Mouse (Mus musculus): ENCODE measurements around the gene Slc16a3.

The Slc16a3 gene

GRCm38 (mm10) chr11:120948328-120948727 lies at the start of gene Slc16a3:
Slc16a3 (plus strand) TSS chr11:120948480.
- peak; percentile 20 for DNase-seq (ENCODE audit: low spot score)

DNA sequence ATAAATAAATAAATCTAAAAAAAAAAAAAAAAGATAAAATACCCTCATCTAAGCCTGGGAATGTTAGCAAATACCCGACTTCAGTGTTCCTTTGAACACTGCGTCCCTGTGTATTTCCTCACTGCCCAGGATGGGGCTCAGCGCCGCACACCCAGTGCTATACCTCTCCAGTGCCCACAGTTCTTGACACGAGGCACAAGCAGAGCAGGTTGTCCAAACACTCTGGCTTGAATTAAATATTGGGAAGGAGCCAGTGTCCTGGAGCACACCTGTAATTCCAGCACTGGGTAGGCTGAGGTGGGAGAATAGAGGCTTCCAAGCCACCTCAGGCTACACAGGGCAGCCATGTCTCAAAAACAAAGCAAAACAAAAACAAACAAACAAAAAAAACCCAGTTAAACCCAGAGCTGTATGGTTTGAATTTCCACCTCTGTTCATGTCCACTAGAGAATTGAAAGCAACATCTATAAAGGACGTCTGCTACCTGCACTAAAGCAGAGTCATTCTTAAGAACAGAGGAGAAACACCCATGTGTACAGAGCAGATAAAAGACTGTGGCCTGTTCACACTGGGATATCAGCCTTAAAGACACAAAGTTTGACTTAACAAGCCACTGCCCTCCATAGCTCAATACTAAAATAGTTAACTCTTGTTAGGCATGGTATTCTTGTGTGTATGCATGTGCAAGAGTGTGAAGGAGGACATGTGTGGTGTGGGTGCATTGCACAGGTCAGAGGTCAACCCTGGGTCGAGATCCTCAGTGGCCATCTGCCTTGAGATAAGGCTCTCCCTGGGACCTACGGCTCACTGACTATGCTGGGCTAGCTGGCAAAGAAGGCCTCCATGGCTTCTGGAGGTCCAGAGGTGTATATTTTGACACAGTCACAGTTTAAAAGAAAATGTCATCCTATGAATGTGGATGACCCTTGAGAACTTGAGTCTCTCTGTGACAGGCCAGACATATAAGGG lies 47.7 kb upstream of the Slc16a3 start:
- DNase-seq (ENCODE audit: low spot score) = no peak

GRCm38 (mm10) chr11:120901729-120902486 lies 46.4 kb upstream of the Slc16a3 start:
- no peak for DNase-seq (ENCODE audit: low spot score)

- DNase-seq (ENCODE audit: low spot score) = no peak
These were observed 45.7 kb upstream of the Slc16a3 start for GRCm38 (mm10) chr11:120902487-120903142.

DNA sequence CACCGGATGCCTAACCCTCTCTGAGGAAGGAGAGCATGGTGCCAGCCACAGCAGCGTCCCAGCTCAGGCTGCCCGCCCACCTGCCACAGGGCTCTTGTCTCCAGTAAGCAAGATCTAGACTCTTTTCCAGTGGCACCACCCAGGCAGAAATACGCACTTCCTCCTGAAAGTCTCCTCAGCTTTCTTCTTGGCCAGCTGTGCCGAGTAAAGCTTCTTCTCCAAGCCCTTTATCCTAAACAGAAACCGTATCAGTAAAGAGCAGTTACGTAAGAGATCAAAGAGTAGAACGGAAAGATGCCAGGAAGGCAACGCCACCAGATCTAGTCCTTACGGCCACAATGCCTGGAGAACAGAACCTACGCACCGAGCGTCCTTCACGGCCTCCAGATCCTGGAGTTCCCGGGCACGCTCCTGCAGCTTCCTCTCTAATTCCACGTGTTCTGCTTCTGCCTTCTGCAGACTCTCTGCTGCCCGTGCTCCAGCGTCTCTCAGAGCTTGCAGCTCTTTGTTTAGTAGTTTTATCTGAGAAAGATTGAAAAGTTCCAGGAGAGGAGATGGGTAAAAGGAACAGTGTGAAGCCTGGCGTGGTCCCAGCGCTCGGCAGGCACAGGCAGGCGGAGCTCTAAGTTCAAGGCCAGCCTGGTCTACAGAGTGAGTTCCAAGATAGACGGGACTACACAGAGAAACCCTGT lies 45.0 kb upstream of the Slc16a3 start:
- no peak for DNase-seq (ENCODE audit: low spot score)

- no peak for DNase-seq (ENCODE audit: low spot score)
These were observed 43.7 kb upstream of the Slc16a3 start for GRCm38 (mm10) chr11:120904561-120904960.

DNA sequence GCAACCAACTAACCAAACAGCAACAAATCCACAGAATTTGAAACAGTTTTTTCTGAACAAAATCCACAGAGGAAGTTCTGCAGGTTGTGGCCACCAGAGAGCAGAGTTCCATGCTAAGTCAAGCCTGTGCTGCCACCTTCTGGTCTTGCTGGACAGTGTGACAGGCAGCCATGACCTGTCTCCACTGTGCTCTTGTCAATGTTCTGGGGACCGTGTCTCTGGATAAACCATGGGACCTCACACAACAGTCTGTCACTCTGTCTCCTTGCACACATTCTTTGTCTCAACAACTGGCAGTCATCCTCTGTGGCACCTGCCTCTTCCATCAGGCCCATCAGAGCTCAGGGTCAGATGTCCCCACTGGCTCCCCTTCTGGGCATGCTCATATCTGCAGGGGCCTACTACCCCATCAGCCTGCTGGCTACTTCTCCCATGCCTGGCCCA lies 42.8 kb upstream of the Slc16a3 start:
- DNase-seq (ENCODE audit: low spot score) = peak; percentile 80

- no peak for DNase-seq (ENCODE audit: low spot score)
These were observed 34.5 kb upstream of the Slc16a3 start for GRCm38 (mm10) chr11:120913796-120914195.

GRCm38 (mm10) chr11:120916477-120916876 lies 31.8 kb upstream of the Slc16a3 start:
- peak; percentile 79 for DNase-seq (ENCODE audit: low spot score)

DNA sequence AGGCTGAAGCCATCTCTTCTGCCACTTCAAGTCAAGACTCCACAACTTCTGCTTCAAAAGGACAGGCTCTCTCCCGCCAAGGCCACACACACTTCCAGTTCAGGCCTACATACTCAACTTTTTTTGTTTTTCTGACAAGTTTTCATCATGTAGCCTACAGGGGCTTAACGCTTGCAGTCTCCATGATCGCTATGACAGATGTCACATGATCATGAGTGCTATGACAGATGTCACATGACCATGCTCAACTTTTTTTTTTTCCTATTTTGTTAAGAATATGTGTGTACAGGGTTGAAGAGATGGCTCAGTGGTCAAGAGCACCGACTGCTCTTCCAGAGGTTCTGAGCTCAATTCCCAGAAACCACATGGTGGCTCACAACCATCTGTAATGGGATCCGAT lies 30.5 kb upstream of the Slc16a3 start:
- DNase-seq (ENCODE audit: low spot score) = no peak

- no peak for DNase-seq (ENCODE audit: low spot score)
These were observed 25.8 kb upstream of the Slc16a3 start for GRCm38 (mm10) chr11:120922528-120922927.

DNA sequence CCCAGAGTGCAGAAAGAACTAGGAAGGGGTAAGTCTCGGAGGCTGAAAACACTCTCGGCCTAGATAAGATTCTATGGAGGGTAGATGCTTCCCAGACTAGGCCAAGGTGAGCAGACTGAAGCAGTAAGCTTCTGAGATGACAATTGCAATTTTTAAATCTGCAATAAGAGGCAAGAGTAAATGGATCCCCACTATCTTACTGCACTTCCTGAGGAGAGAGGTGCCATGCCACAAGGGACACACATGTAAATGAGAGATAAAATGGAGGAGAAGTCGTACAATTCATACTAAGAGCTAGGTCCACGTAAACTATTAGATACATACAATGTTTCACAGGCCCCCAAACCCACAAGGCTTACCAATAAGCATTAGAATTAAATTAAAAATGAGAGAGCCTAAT lies 19.8 kb upstream of the Slc16a3 start:
- DNase-seq (ENCODE audit: low spot score) = no peak

DNA sequence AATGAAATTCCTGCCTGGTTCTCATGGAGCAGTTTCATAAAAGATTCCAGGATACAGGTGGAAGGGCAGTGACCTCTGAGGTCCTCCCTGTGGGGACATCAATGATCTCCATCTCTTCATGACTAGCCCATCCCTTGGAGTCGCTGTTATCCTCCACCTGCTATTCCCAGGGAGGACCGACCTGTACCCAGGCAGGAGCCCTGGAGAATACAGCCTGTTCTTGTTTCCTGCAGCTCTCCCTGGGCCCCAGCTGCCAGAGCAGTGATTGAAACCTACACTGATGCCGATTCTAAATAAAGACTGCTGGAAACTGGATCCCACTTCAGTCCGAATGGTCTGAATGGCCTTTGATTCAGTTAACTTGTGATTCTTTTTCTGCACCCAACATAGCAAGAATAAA lies 16.8 kb upstream of the Slc16a3 start:
- DNase-seq (ENCODE audit: low spot score) = no peak

- DNase-seq (ENCODE audit: low spot score) = peak; percentile 86
These were observed 15.5 kb upstream of the Slc16a3 start, which contains the start of gene Ccdc57 for GRCm38 (mm10) chr11:120932564-120933398. Ccdc57 (minus strand) TSS chr11:120932872.

DNA sequence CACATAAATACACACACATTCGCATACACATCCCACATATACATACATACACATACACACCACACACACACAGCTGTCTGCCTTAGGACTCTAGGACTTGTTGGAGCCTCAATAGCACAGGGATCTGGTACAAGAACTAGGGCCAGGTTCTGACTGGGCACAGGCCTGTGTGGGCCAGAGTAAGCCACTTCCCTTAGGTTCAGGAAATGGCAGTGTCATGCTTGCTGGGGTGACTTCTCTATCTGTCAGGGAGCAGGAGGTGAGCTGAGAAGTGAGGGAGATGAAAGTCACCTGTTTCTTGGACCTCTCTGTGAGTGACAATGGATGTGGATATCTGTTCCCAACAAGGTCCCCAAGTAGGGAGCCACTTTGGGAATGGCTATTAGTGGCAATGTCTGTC lies 10.3 kb upstream of the Slc16a3 start:
- DNase-seq (ENCODE audit: low spot score) = no peak

DNA sequence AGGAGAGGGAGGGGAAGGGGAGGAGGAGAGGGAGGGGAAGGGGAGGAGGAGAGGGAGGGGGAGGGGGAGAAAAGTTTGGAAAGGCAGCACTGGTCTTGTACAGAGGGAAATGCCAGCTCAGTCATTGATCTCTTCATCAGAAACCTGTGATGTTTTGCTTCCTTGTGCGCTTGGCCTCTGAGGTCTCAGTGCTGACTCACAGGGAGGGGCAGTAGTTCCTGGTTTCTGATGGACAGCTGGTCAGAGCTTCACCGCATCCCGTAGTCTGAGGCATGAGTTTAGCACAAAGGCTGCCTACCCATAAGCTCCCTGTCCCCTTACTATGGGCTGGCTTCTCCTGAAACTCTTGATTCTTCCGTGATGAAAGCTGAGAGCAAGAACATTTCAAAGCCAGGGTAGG lies 9.5 kb upstream of the Slc16a3 start:
- DNase-seq (ENCODE audit: low spot score) = no peak

DNA sequence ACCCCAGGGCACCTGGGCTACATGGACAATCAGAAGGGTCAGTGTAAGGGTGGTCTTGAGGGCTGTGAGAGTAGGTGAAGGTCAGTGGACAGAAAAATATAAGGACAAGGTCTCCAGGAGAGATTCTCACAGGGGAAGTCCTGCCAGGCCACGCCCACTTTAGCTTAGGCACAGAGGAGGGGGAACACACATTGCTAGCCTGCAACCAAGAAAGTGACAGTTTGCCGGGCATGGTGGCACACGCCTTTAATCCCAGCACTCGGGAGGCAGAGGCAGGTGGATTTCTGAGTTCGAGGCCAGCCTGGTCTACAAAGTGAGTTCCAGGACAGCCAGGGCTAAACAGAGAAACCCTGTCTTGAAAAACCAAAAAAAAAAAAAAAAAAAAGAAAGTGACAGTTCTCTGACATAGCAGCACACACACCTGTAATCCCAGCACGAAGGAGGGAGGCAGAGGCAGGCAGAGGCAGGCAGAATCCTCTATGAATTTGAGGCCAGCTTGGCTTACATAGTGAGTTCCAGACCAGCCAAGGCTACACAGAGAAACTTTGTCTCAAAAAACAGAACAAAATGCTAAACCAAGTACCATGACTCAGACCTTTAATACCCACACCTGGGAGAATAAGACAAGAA lies 8.5 kb upstream of the Slc16a3 start:
- no peak for DNase-seq (ENCODE audit: low spot score)

DNA sequence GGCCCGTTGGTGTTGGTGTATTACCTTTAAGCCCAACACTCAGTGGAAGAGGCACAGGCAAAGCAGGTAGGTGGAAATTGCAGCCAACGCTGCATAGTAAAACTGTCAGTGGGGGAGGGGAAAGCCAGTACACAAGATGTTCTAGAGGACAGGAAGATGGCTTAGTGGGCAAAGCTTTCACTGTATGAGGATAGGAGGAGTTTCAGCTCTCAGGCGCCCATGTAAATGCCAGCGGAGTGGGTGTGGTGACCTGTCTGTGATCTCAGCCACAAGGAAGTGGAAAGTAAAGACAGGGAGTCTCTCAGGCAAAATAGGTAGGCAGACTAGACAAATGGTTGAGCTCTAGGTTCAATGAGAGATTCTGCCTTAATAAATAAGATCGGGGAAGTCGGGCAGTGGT lies 7.3 kb upstream of the Slc16a3 start:
- DNase-seq (ENCODE audit: low spot score) = peak; percentile 14

- DNase-seq (ENCODE audit: low spot score) = no peak
These were observed 3.0 kb upstream of the Slc16a3 start for GRCm38 (mm10) chr11:120945266-120945665.

- no peak for DNase-seq (ENCODE audit: low spot score)
These were observed 2.4 kb upstream of the Slc16a3 start for GRCm38 (mm10) chr11:120945926-120946325.

Measured in T-cell, adult 2 months (primary cell).